Mouse (Mus musculus) thymus, postnatal 10 days (tissue): ENCODE measurements around the gene Sohlh2.

Experiments
- DNase-seq, 2 experiments: peaks; one replicate each; pipeline ENCODE4 v3.0.0; 2021; ENCODE audit warnings: low spot score in 2 of 2

Gene Sohlh2

DNA sequence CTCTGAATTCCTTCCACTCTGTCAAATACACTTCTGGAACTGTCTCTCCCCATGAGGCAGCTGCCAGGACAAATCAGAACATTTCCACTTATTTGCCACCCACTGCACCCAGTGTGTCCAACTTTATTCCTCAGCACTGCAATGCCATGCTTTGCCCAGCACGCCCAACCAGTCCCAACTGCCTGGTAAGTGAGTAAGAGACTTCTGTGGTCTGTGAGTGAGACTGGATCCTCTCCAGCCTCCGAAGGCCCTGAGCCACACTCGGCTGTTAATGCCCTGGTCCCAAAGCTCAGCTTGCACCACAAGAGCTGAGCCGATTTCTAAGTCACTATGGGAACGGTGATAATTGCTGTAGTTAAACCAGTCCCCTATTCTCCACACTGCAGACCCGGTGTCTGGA lies 25.8 kb downstream of the Sohlh2 start:
- no peak for DNase-seq

DNA sequence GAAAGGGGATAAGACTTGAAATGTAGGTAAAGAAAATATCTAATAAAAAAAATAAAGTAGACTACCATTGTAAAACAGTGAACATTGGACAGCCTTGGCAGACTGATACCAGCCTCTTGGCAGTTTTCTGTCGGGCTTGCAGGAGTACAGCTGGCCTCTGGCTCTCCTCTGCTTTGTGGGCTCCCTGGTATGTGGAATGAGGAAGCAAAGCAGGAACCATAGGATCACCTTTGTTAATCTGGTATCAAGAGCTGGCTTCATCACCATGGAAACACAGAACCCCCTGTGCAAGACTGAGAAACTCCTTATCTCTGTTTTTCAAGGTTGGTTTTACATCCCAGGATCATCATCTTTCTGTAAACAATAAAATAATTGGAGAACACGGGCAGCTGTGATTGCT lies 30.4 kb downstream of the Sohlh2 start:
- no peak for DNase-seq

DNA sequence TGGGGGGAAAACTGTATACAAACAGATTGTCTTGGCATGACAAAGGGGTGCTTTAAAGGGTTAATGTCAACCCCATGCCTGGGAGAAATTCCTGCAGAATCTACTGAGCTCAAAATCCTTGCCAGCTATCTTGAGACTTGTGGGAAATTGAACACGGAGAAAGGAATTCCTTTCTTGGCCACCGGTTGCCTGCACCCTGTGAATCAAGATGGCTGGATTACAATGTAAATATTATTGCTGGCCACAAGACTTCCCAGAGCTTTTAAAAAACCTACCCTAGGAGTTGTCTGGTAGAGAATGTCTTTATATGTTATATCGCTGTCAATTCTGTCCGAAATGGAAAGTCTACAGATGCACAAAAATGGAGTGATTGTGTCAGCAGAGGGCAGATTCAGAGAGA lies 32.0 kb downstream of the Sohlh2 start:
- no peak for DNase-seq

DNA sequence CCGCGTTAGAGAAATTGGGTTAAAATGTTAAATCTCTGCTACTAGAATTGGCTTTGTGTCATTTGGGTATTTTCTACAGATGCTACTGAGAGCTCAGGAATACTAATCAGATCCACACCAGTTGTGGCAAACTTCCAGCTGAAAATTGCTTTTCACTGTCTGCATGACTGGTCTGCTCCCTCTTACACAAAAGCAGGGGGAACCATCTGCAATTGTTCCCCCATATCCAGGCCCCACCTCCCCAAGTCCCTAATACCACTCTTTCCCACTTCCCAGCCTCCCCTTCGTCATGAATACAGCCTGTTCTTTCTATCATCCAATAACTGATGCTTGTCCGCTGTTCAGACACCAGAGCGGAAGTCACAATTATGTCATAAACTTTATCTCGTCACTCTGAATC lies 32.6 kb downstream of the Sohlh2 start:
- no peak for DNase-seq

DNA sequence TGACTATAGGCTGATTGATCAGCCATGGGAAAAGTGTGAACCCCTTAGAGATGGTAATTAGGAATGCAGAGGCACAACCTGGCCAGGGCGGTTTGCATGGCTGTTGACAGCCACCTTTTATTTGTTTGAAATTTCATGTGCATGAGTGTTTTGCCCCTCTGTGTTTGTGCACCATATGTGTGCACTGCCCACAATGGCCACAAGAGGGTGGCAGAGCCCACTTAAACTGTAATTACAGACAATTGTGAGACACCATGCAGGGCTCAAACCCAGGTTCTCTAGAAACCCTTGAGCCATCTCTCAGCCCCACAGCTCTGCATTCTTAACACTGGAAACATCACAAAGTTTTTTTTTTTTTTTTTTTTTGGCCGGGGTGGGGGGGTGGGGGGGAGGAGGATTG lies 40.7 kb downstream of the Sohlh2 start:
- DNase-seq = no peak

DNA sequence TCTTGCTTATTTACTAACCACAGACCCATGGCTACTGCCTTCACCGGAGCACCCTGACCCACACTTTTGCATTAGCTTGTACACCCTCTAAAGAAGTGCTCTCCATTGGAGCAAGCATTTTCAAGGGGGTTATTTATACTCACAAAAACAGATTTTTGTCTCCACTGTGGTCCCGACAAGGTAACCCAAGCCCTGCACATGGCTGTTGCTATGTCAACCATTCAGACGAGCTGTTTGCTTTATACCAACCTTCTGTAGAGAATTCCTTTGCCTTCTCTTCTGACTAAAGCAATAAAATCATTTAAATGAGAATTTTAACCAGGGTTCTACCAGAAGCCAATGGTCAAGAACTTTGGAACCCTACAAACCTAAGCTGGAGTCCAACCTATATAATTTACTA lies 42.0 kb downstream of the Sohlh2 start:
- no peak for DNase-seq

DNA sequence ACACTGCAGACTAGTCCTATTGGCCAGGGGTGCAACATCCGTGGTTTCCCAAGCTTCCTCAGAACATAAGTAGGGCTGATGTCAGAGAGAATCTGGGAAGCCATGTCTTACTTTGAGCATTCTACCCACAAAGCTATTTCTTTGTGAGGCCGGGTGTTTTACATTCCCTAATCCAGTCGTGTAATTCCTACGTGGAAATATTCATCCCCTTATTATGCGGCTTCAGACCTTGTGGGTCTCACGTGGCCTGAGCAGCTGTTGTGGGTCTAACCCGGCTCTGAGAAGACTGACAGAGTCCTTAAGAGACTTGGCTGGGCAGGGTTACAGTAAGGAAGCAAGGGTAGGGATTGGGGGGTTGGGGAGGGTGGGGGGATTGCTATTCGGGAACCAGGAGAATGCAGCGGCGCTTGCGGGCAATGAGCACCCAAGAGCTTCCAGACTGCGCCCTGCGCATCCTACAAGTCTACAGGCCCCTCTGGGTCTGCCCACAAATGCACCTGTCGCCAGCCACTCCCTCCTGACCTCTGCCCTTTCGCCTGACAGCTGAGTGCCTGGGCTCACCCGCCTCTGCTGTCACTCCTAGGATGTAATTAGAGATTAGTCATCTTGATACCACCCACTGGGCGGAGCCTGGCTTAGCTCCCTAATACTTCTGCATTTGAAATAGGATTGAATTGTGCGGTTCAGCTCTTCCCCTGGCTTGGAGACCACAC lies 44.8 kb downstream of the Sohlh2 start:
- DNase-seq = no peak

DNA sequence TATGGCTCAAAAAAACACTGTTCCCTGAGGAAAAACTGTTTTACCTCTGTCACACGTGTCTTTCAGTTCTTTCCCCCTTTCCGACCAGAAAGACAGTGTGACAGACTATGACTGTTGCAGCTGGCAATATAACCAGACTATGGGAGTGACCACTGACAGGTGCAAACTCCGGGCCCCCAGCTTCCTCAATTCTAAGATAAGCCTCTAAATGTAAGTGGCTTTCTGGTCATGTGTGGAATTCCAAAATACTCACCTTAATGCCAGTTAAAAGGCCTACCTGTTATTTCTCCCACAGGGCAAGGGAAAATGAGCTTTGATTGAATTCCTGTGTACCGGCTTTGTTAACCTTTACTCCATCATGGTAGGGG lies 45.4 kb downstream of the Sohlh2 start:
- no peak for DNase-seq

DNA sequence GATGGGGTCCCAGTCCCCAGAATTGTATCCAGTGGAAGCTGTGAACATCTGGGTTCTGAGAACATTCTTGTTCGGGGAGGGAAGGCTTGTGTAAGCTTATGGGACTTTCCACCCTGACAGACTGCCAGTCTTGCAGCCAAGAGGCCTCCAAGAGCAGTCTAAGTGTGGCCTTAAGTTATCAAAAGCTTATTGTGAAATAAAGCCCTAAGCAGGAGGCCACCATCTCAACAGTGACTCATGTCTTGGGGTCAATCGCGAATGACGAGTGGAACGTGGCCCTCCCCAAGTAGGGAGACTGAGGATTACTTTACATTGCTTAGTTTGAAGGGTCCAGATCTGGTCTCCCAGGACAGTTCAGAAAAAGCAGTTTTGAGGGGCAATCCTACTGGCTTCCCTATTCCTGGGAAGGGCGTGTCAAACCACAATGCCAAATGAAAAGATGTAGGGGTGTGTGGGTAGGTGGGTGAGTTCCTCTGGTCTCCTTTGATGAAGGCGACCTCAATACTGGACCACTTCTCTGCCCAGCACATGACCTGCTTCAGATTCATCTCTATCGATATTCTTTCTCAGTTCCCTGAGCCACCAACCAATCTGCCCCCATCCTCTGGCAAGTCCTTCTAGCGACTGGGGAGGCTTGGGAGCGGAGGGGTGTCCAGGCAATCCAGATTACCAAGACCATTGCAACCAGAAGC lies 60.0 kb downstream of the Sohlh2 start, which contains the start of gene Dclk1:
Gene Dclk1 (plus strand): TSS at position 635 of the 692 bp plus-strand sequence.
- DNase-seq = no peak

DNA sequence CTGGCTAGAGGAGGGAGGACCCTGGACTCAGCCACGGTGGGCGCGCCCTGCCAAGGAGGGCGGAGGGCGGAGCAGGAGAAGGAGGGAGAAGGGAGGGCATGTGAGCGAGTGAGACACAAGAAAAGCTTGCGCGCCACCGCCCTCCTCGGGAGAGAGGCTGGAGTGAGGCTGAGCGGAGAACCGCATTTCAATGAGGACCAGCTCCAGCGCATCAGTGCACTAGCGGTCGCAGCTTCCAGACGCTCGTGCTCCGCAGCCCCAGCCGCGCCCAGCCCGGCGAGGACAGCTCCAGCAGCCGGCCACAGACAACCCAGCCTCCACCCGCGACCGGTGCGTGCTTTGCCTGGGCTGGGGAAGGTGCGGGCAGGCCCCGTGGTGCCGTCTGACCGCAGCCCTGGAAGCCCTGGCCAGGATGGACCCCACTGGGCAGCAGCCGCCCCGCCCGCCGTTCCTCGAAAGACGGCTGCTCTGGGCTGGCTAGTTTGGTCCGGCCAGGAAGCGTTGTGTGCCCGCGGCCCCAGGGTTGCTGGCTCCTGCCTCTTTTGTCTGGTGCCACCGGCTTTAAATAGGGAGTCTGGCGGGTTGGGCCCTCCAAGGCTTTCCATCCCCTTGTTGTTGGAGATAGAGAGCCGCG lies 60.7 kb downstream of the Sohlh2 start:
- no peak for DNase-seq

DNA sequence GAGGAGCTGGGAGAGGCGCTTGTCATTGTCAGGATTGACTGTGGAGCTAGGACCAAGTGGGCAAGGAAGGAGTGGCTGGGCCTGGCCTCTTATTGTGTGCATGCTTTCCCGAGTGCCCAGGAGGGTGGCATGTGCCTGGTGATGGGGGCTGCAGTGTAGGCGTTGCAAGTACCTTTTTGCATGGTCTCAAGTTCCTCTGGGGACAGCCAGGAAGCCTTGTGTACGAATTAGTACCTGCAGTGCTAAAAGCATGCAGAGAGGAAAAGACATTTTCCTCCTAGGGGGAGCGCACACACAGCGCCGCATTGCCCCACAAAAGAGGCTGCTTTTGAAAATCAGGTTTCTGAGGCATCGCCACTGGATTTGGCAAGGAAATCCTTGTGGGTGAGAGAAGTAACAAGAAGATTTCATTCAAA lies 61.2 kb downstream of the Sohlh2 start:
- no peak for DNase-seq

DNA sequence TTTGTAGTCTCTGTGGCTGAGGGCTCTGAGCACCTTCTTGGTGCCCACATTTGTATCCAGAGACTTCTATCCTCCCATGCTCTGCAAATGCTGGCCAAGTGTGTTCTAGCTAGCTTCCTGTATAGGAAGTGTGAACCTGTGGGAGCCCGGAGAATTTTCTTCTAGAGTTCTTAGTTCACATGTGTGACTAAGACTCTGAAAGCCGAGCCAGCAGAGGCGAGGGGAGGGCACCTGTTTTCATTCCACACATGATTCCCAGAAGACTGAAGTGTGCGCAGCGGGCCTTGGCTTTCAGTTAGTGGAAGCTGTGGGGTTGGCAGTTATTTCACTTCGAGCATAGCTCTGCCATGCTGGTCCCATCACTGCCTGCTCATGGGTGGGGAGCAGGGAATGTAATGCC lies 62.3 kb downstream of the Sohlh2 start:
- no peak for DNase-seq

DNA sequence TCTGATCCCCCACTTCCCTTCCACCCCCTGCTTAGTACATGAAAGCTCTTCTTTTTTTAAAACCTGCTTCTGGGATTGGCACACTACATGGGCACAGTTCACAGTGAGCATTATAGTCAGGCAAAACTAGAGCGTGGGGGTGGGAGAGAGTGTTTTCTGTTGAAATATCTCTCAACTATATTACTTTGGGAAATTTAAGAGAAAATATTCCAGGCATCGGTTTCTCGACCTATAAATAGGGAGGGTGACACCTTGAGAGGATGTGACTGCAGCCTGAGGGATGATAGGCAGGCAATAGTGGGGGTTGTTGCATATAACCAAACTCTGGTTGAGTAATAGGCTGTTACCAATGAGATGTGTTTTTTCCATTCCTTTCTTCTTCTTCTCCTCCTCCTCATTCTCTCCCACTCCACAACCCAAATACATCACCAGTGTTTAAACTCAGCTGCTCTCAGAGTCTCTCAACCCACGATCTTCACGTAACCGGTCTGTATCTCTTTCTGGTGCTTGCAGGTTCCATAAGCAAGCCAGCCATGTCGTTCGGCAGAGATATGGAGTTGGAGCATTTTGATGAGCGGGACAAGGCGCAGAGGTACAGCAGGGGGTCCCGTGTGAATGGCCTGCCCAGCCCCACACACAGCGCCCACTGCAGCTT lies 64.9 kb downstream of the Sohlh2 start:
- no peak for DNase-seq

DNA sequence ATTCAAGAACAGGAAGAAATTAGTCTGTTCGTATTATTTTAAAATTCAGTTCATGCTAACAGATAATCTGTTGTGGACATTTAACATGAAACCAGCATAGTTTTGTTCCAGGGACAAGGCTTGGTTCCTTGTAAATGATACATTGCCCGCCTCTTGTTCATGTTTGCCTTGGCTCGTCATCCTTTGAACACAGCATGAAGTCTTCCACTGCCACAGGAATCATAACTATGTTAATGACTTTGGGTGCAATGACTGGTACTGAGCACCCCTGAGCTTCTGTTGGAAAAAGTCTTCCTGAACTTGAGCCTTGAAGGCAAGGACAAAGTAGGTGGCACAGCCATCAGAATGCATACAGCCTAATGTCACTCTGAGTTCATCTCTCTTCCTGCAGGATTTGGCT lies 66.2 kb downstream of the Sohlh2 start:
- no peak for DNase-seq

DNA sequence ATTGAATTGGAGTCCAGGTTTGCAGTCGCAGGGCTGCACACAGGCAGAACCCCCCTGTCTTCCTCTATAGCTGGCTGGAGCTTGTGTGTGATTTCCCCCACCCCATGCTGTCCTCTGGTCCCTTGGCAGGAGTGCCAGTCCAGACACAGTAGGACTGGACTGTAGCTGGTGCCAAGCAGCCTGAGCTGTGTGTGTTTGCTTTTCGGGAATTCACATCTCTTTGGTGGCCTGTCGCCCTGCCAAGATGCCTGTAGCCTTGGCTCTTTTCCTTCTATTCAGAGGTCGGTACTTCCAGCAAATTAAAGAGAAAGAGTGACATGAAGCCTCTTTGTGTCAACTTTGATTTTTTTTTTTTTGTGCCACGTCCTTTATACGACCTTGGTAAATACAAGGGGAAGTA lies 66.7 kb downstream of the Sohlh2 start:
- DNase-seq = no peak

DNA sequence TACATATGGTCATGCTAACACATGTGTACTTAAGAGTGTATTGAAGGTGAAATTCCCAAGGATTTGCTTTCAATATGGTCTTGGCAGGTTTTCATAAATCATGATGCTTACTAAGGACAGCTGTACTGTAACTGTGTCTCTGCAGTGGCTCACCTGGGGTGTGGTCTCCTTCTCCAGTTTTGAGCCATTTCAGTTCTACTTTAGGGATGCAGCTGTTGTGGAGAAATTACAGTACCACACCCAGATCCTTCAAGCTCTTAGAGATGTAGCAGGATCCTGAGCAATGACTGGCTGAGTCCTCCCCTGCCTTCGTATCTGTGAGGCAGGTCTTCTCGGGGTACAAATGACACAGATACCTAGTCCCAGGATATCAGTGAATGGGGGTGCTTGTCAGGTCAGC lies 68.8 kb downstream of the Sohlh2 start:
- DNase-seq = no peak
